In genomic region chr10:67003743-67004526, GRCm38 (mm10) we compare ENCODE assay signal across 8 mouse cellular contexts.
DNase-seq lines count a peak whose midpoint lies in the region; ATAC-seq and TF ChIP-seq lines count a peak whose summit lies in the region.

No protein-coding gene starts in this region.

- 0 out of 2 replicates have a peak, but pooled peaks have one; percentile 50 for TF ChIP-seq POLR2A in heart, adult 2 months (IDR thresholded peaks at IDR 0.05; ENCODE audit: insufficient read depth, low read depth, low read length)

- DNase-seq in left cerebral cortex, adult 18-20 months (ENCODE audit: low spot score in 2 of 2), result peak; percentile 14 to 34
- DNase-seq in left cerebral cortex, adult 11 months (ENCODE audit: low spot score), result no peak
- DNase-seq in embryo, embryonic 10.5 days (ENCODE audit: low spot score), result peak; percentile 87
- DNase-seq in heart, adult 2 months, result peak; percentile 73 to 77
- peak; percentile 75 for DNase-seq in kidney, adult 11 months
- DNase-seq in monocyte, adult 2 months (ENCODE audit: low read depth in 1 of 2, low spot score in 2 of 2), result peak; percentile 40 to 41
- DNase-seq in splenic B cell, adult 2 months (ENCODE audit: low read depth, low spot score), result peak; percentile 67

- peak; percentile 60 for ATAC-seq in liver, embryonic 12.5 days

- intact Hi-C loops in heart, adult 2 months (cut with DNase I), result loop anchor here (1.0 to 5.0 kb wide), 5 partner anchors 21 to 178 kb away; partner anchors contain the start of genes Jmjd1c and Reep3

- peak overlapping the region; percentile 53 for H3K4me3 ChIP-seq in heart, adult 2 months
- H3K4me3 ChIP-seq in liver, embryonic 12.5 days, result peak overlapping the region; percentile 51

- TF ChIP-seq EP300 in heart, adult 2 months (IDR thresholded peaks at IDR 0.05; ENCODE audit: insufficient read depth, low read depth, low read length), result no peak

- H3K27me3 ChIP-seq in heart, adult 2 months (ENCODE audit: control insufficient read depth, insufficient read depth, low read length), result no peaks in the 10 kb centered on the region
- H3K27me3 ChIP-seq in liver, embryonic 12.5 days (replicated peaks), result peaks cover 19% of the 10 kb centered on the region; the same call in 1 of the 2 replicates
- no peaks in the 10 kb centered on the region for H3K27me3 ChIP-seq in splenic B cell, adult 2 months (ENCODE audit: control insufficient read depth, insufficient read depth, low read length, poor library complexity, severe bottlenecking)

- TF ChIP-seq CTCF in heart, adult 2 months (IDR thresholded peaks at IDR 0.05), result no peak

- H3K9me3 ChIP-seq in liver, embryonic 12.5 days (replicated peaks), result no peaks in the 10 kb centered on the region

- H3K4me2 ChIP-seq in liver, embryonic 12.5 days, result peak overlapping the region; percentile 66

- peak overlapping the region; percentile 41 for H3K9ac ChIP-seq in heart, adult 2 months (ENCODE audit: low read depth, low read length)
- peak overlapping the region; percentile 47 for H3K9ac ChIP-seq in liver, embryonic 12.5 days

- no peaks in the 10 kb centered on the region for H3K79me2 ChIP-seq in heart, adult 2 months (replicated peaks; ENCODE audit: control insufficient read depth, insufficient read depth, low read length)

- H3K36me3 ChIP-seq in heart, adult 2 months (ENCODE audit: control insufficient read depth, insufficient read depth, low read length), result no peaks in the 10 kb centered on the region
- H3K36me3 ChIP-seq in liver, embryonic 12.5 days, result no peaks in the 10 kb centered on the region
- no peaks in the 10 kb centered on the region for H3K36me3 ChIP-seq in splenic B cell, adult 2 months (ENCODE audit: control insufficient read depth, insufficient read depth, low read length, poor library complexity, severe bottlenecking)

- H3K4me1 ChIP-seq in heart, adult 2 months (ENCODE audit: control insufficient read depth, insufficient read depth, low read length), result peaks cover 4% of the 10 kb centered on the region
- peaks cover 23% of the 10 kb centered on the region for H3K4me1 ChIP-seq in liver, embryonic 12.5 days

- 1% methylated on average over 22 of the region's 22 CpGs for WGBS in heart, adult 2 months
- 1% methylated on average over 22 of the region's 22 CpGs for WGBS in liver, embryonic 12.5 days (ENCODE audit: insufficient replicate concordance)

- peak overlapping the region; percentile 88 for H3K27ac ChIP-seq in heart, adult 2 months
- peak overlapping the region; percentile 33 for H3K27ac ChIP-seq in liver, embryonic 12.5 days
